Mouse (Mus musculus) MEL (cell line): ENCODE measurements around the gene Xlr4b.
"Not testable (repeated sequence)": the region's sequence is repeated elsewhere in the genome, so short reads cannot be mapped to it uniquely, and the experiment has no call there.

Experiments used
- CTCF ChIP-seq, 3 experiments: IDR thresholded peaks in 2 of 3; conservative IDR thresholded peaks in 1 of 3; 2 replicates each; pipeline ENCODE4 v1.5.1; 2011 to 2012; ENCODE audit warnings: low read length in 3 of 3, low read depth in 2 of 3, mild to moderate bottlenecking in 2 of 3, improper control_type of control experiment in 1 of 3, inconsistent platforms in 1 of 3, mixed read lengths in 1 of 3, moderate library complexity in 1 of 3; ENCODE audit not compliant: control insufficient read depth in 1 of 3, insufficient read depth in 1 of 3, poor library complexity in 1 of 3, severe bottlenecking in 1 of 3
- E2F4 ChIP-seq: IDR thresholded peaks from 2 replicates; pipeline ENCODE4 v1.6.1; 2011; ENCODE audit warnings: low read depth, low read length, improper control_type of control experiment, borderline replicate concordance
- ELF1 ChIP-seq: IDR thresholded peaks from 2 replicates; pipeline ENCODE4 v1.6.1; 2014; ENCODE audit warnings: low read depth, mild to moderate bottlenecking, inconsistent platforms, low read length, improper control_type of control experiment, moderate library complexity
- MAX ChIP-seq: IDR thresholded peaks from 2 replicates; pipeline ENCODE4 v1.6.1; 2011; ENCODE audit warnings: low read length, improper control_type of control experiment
- POLR2A ChIP-seq, 2 experiments: IDR thresholded peaks; 2 replicates each; pipeline ENCODE4 v1.6.1; 2011 to 2012; ENCODE audit warnings: low read length in 2 of 2, mild to moderate bottlenecking in 2 of 2, control low read depth in 1 of 2, improper control_type of control experiment in 1 of 2, low read depth in 1 of 2, moderate library complexity in 1 of 2; ENCODE audit not compliant: control insufficient read depth in 1 of 2, insufficient read depth in 1 of 2, poor library complexity in 1 of 2
- SIN3A ChIP-seq: IDR thresholded peaks from 2 replicates; pipeline ENCODE4 v1.6.1; 2012; ENCODE audit warnings: low read length, improper control_type of control experiment, inconsistent platforms
- TAL1 ChIP-seq: IDR thresholded peaks from 2 replicates; pipeline ENCODE4 v1.6.1; 2012; ENCODE audit warnings: mild to moderate bottlenecking, inconsistent platforms, low read length, moderate library complexity, mixed read lengths
- TBP ChIP-seq: IDR thresholded peaks from 2 replicates; pipeline ENCODE4 v1.8.0; 2011; ENCODE audit warnings: low read depth, low read length, improper control_type of control experiment
- USF2 ChIP-seq, 2 experiments: IDR thresholded peaks; 2 replicates each; pipeline ENCODE4 v1.6.1; 2011 to 2012; ENCODE audit warnings: improper control_type of control experiment in 2 of 2, low read length in 2 of 2, borderline replicate concordance in 1 of 2, inconsistent platforms in 1 of 2, low read depth in 1 of 2, mild to moderate bottlenecking in 1 of 2; ENCODE audit not compliant: insufficient read depth in 1 of 2
- ZMIZ1 ChIP-seq: IDR thresholded peaks from 2 replicates; pipeline ENCODE4 v1.6.1; 2012; ENCODE audit warnings: low read depth, mild to moderate bottlenecking, inconsistent platforms, low read length, improper control_type of control experiment, moderate library complexity

DNA sequence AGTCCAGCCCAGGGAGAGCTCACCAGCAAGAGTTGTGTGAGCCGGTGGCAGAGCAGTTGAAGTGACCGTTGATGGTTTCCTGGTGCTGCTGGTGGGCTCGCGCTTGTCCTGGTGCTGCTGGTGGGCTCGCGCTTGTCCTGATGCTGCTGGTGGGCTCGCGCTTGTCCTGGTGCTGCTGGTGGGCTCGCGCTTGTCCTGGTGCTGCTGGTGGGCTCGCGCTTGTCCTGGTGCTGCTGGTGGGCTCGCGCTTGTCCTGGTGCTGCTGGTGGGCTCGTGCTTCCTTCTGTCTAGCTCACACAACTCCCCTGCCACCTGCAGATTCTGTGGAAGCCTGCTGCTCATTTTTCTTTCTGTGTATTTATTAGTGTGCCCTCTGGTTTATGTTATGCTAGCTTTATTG lies 37.2 kb upstream of the Xlr4b start, which contains the start of gene Spin2d:
- not testable (repeated sequence) for TF ChIP-seq POLR2A (IDR thresholded peaks at IDR 0.05; ENCODE audit: control insufficient read depth in 1 of 2, insufficient read depth in 1 of 2, low read depth in 1 of 2, low read length in 2 of 2, poor library complexity in 1 of 2); CTCF (IDR thresholded peaks at IDR 0.05 in 2 of 3, conservative IDR thresholded peaks at IDR 0.05 in 1 of 3; ENCODE audit: control insufficient read depth in 1 of 3, insufficient read depth in 1 of 3, low read depth in 2 of 3, low read length in 3 of 3, poor library complexity in 1 of 3, severe bottlenecking in 1 of 3); TBP; MAX; SIN3A; TAL1; ZMIZ1; ELF1; E2F4; USF2 (IDR thresholded peaks at IDR 0.05; ENCODE audit: borderline replicate concordance in 1 of 2, insufficient read depth in 1 of 2, low read depth in 1 of 2, low read length in 2 of 2)
